Mouse (Mus musculus) intestine, embryonic 16.5 days (tissue): ENCODE results near the gene Slc24a4. TPM values are rescaled to one million over a fixed set of nuclear protein-coding genes. Genes with fewer than 3 reads are reported as not detected.

Experiments used
- ATAC-seq: fragments of 200-750 bp; cut with Nextera tagmentation; 2 replicates; pipeline ENCODE4 v1.8.0; 2017; ENCODE audit warnings: moderate TSS enrichment, moderate library complexity
- H3K27ac ChIP-seq: fragments of 300-500 bp; sonication (generic); 2 replicates; pipeline ENCODE4 v1.5.1; 2014; ENCODE audit warnings: mild to moderate bottlenecking, low read length
- H3K27me3 ChIP-seq: fragments of 300-500 bp; sonication (generic); replicated peaks from 2 replicates; pipeline ENCODE4 v1.6.1; 2014; ENCODE audit warnings: low read length, control low read depth, mixed read lengths; ENCODE audit not compliant: control insufficient read depth, insufficient read depth
- H3K36me3 ChIP-seq: fragments of 300-500 bp; sonication (generic); 2 replicates; pipeline ENCODE4 v1.6.1; 2014; ENCODE audit warnings: low read length, control low read depth; ENCODE audit not compliant: control insufficient read depth, insufficient read depth
- H3K4me1 ChIP-seq: fragments of 300-500 bp; sonication (generic); 2 replicates; pipeline ENCODE4 v1.6.1; 2014; ENCODE audit warnings: low read length, control low read depth, mixed read lengths; ENCODE audit not compliant: control insufficient read depth, insufficient read depth
- H3K4me2 ChIP-seq: fragments of 300-500 bp; sonication (generic); 2 replicates; pipeline ENCODE4 v1.6.1; 2014; ENCODE audit warnings: low read depth, low read length, control low read depth
- H3K4me3 ChIP-seq: fragments of 300-500 bp; sonication (generic); 2 replicates; pipeline ENCODE4 v1.5.1; 2014; ENCODE audit warnings: mild to moderate bottlenecking, low read length
- H3K9ac ChIP-seq: fragments of 300-500 bp; sonication (generic); 2 replicates; pipeline ENCODE4 v1.6.1; 2014; ENCODE audit warnings: low read depth, low read length
- H3K9me3 ChIP-seq: fragments of 300-500 bp; sonication (generic); 2 replicates; pipeline ENCODE4 v1.6.1; 2016; ENCODE audit warnings: low read length, control low read depth; ENCODE audit not compliant: control insufficient read depth
- WGBS: fragments of 180-500 bp; shearing (Covaris S2); extraction: QIAGEN DNeasy Blood & Tissue Kit; methylation state at CpG from one replicate; pipeline ENCODE4 v1.1.7; 2014; 5-methylcytosine and 5-hydroxymethylcytosine counted together
- polyA plus RNA-seq: library from polyadenylated mRNA; unstranded; fragments of >200 nt; fragmentation: Nextera tagmentation; extraction: Ambion mirVana; gene quantifications from 2 replicates; pipeline ENCODE4 v1.2.1, GENCODE M21; 2015

Gene Slc24a4
- 0.75 and 0.86 TPM in 2 replicates for polyA plus RNA-seq

- H3K27me3 ChIP-seq = peaks cover 44% of the 10 kb centered on the region
These were observed at the start of gene Slc24a4 for GRCm38 (mm10) chr12:102128081-102128790. Slc24a4 (plus strand) TSS chr12:102128733.

GRCm38 (mm10) chr12:102082648-102083425, 45.7 kb upstream of the Slc24a4 start:
- Histone ChIP-seq H3K9me3 (no peaks in the 10 kb centered on the region), H3K4me3 (no peak overlapping the region), H3K4me1 (no peaks in the 10 kb centered on the region), H3K9ac (no peak overlapping the region), H3K27me3 (no peaks in the 10 kb centered on the region), H3K27ac (no peak overlapping the region), H3K36me3 (no peaks in the 10 kb centered on the region), H3K4me2 (no peak overlapping the region)
- no peak for ATAC-seq
- 63% methylated on average over 13 of the region's 13 CpGs for WGBS

More at GRCm38 (mm10) chr12:102128081-102128790, at the start of gene Slc24a4:
- peaks cover 12% of the 10 kb centered on the region for H3K4me1 ChIP-seq
- H3K36me3 ChIP-seq = no peaks in the 10 kb centered on the region
- no peak within 1 kb of the TSS for H3K27ac ChIP-seq
- peak within 1 kb of the TSS; percentile 57 for H3K4me3 ChIP-seq
- 1% methylated on average over 31 of the region's 34 CpGs for WGBS
- peak; percentile 67 for ATAC-seq
- peak within 1 kb of the TSS; percentile 94 for H3K4me2 ChIP-seq
- H3K9ac ChIP-seq = peak within 1 kb of the TSS; percentile 61
- no peaks in the 10 kb centered on the region for H3K9me3 ChIP-seq

DNA sequence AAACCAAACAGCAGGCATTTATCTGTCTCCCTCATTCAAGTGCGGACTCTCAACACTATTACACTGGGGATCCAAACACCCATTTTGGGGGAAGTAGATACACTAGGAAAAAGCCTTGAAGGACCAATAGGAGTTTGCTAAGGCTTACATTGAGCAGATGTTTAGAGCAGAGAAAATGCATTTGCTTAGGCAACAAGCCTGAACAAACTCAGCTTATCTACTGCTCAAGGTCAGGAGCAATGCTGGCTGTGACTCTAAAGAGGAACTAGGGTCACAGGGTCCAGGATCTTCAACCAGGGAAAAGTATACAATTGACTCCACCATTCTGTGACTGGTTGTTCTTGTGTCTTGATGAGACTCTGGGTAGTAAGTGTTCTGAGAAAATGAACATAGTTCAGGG, 38.0 kb upstream of the Slc24a4 start:
- Histone ChIP-seq H3K4me1 (no peaks in the 10 kb centered on the region), H3K9ac (no peak overlapping the region), H3K27ac (no peak overlapping the region), H3K27me3 (no peaks in the 10 kb centered on the region), H3K36me3 (no peaks in the 10 kb centered on the region), H3K4me3 (no peak overlapping the region), H3K9me3 (no peaks in the 10 kb centered on the region), H3K4me2 (no peak overlapping the region)
- ATAC-seq = no peak
- 81% methylated on average over 1 of the region's 1 CpGs for WGBS

DNA sequence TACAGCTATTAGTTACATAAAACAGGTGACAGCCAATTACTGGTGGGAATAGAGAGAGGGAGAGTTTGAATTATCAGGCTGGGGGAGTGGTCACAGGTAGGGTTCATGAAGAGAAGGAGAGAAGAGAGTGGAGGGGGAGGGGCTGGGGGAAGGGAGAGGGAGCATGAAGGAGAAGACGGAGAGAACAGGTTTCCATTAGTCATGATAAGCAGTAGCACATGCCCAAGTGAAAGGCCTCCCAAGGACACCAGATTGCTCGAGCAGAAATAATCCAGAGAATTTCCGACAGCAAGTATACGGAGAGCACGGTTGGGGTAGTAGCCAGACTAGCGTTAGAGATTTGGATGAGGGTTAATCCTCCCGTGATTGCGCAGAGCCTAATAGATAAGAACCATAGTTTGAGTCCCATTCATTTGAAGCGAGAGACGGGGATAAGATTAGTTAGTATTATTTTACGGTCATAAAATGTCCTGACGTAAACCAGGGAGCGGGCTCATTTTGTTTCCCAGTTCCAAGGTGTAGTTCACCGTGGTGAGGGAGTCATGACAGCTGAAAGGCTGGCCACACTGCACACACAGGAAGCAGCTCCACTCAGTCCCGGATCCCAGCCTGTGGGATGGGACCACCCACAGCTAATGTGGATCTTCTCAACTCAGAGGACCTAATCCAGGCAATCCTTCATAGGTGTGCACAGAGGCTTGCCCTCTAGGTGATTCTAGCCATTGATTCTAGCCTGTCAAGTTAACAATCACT, 36.0 kb upstream of the Slc24a4 start:
- Histone ChIP-seq H3K9ac (no peak overlapping the region), H3K4me2 (no peak overlapping the region), H3K27me3 (no peaks in the 10 kb centered on the region), H3K4me1 (no peaks in the 10 kb centered on the region), H3K36me3 (no peaks in the 10 kb centered on the region), H3K4me3 (no peak overlapping the region), H3K9me3 (no peaks in the 10 kb centered on the region), H3K27ac (no peak overlapping the region)
- peak; percentile 74 for ATAC-seq
- 48% methylated on average over 15 of the region's 15 CpGs for WGBS

- 33% methylated on average over 1 of the region's 1 CpGs for WGBS
- H3K4me1 ChIP-seq = no peaks in the 10 kb centered on the region
- H3K4me3 ChIP-seq = no peak overlapping the region
- no peak overlapping the region for H3K27ac ChIP-seq
- H3K9me3 ChIP-seq = no peaks in the 10 kb centered on the region
- no peaks in the 10 kb centered on the region for H3K27me3 ChIP-seq
- no peaks in the 10 kb centered on the region for H3K36me3 ChIP-seq
- H3K4me2 ChIP-seq = no peak overlapping the region
- ATAC-seq = no peak
- no peak overlapping the region for H3K9ac ChIP-seq
These were observed 22.5 kb upstream of the Slc24a4 start for GRCm38 (mm10) chr12:102105990-102106389.

- no peak for ATAC-seq
- no peak overlapping the region for H3K4me3 ChIP-seq
- H3K27ac ChIP-seq = no peak overlapping the region
- no peaks in the 10 kb centered on the region for H3K36me3 ChIP-seq
- no peaks in the 10 kb centered on the region for H3K9me3 ChIP-seq
- H3K27me3 ChIP-seq = no peaks in the 10 kb centered on the region
- H3K4me2 ChIP-seq = no peak overlapping the region
- peaks cover 6% of the 10 kb centered on the region; the same call in 1 of the 2 replicates for H3K4me1 ChIP-seq
- H3K9ac ChIP-seq = no peak overlapping the region
These were observed 19.7 kb upstream of the Slc24a4 start for GRCm38 (mm10) chr12:102108851-102109250.

DNA sequence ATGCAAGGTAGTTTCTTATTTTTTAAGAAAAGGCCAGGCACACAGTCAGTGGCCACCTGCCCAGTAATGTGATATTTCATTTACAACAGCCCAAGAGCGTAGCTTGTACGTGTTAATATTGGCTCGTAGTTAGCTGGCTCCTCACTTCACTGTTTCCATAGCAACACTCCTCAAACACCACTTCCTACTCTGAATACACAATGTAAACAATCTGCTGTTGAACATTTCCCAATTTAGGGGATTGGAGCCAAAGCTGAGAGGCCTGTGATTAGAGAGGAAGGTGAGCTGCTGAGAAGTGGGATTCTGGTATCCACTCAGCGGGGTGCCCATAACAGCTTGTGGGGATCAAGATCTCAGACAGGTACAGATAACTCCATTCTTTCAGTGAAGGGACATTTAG, 16.0 kb upstream of the Slc24a4 start:
- 30% methylated on average over 4 of the region's 4 CpGs for WGBS
- ATAC-seq = peak; percentile 58

GRCm38 (mm10) chr12:102112901-102113300, 15.6 kb upstream of the Slc24a4 start:
- Histone ChIP-seq H3K4me3 (no peak overlapping the region), H3K27ac (no peak overlapping the region), H3K4me2 (no peak overlapping the region), H3K9me3 (no peaks in the 10 kb centered on the region), H3K4me1 (peaks cover 6% of the 10 kb centered on the region; the same call in 1 of the 2 replicates), H3K9ac (no peak overlapping the region), H3K36me3 (no peaks in the 10 kb centered on the region), H3K27me3 (no peaks in the 10 kb centered on the region)
- ATAC-seq = no peak
- 70% methylated on average over 7 of the region's 7 CpGs for WGBS

More for the DNA sequence above, 16.0 kb upstream of the Slc24a4 start:
- Histone ChIP-seq H3K4me3 (no peak overlapping the region), H3K27me3 (no peaks in the 10 kb centered on the region), H3K4me2 (no peak overlapping the region), H3K4me1 (peaks cover 6% of the 10 kb centered on the region; the same call in 1 of the 2 replicates), H3K9me3 (no peaks in the 10 kb centered on the region), H3K9ac (no peak overlapping the region), H3K27ac (no peak overlapping the region), H3K36me3 (no peaks in the 10 kb centered on the region)

DNA sequence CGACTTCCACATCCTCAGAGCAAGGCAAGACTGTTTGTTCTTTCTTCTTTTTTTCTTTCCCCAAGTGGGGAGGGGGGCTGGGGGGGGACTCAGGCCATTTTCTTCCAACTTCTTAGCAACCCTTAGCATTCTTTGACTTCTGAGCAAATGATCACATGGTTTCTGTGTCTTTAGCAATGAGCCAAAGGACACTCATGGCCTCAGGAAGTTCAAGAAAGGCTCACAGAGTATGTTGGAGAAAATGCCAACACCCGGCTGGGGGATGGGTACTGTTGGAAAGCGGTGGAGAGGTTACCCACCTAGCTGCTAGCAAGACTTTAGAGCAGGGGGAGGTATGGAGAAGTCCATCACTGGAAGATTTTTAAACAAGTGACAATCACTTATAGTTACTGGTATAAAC, 15.1 kb upstream of the Slc24a4 start:
- Histone ChIP-seq H3K4me1 (peaks cover 6% of the 10 kb centered on the region; the same call in 1 of the 2 replicates), H3K4me2 (no peak overlapping the region), H3K9ac (no peak overlapping the region), H3K9me3 (no peaks in the 10 kb centered on the region), H3K27ac (no peak overlapping the region), H3K27me3 (no peaks in the 10 kb centered on the region), H3K4me3 (no peak overlapping the region), H3K36me3 (no peaks in the 10 kb centered on the region)
- no peak for ATAC-seq
- WGBS = 72% methylated on average over 3 of the region's 3 CpGs
